Mouse (Mus musculus) heart, adult 2 months (tissue): ENCODE measurements around the gene Adgrb3.

Source experiments
- CTCF ChIP-seq: fragments of 200-600 bp; IDR thresholded peaks from 2 replicates; pipeline ENCODE4 v1.8.1; 2022; ENCODE audit warnings: antibody characterized with exemption, mild to moderate bottlenecking, moderate library complexity
- EP300 ChIP-seq: fragments of 200-500 bp; IDR thresholded peaks from 2 replicates; pipeline ENCODE4 v1.6.1; 2011; ENCODE audit warnings: low read depth, low read length, control low read depth; ENCODE audit not compliant: insufficient read depth
- POLR2A ChIP-seq: fragments of 200-500 bp; IDR thresholded peaks from 2 replicates; pipeline ENCODE4 v1.6.1; 2011; ENCODE audit warnings: mild to moderate bottlenecking, low read depth, low read length, control low read depth; ENCODE audit not compliant: insufficient read depth

GRCm38 (mm10) chr1:25185909-25186308 lies 643.6 kb downstream of the Adgrb3 start:
- no peak for TF ChIP-seq CTCF
- no peak for TF ChIP-seq EP300
- TF ChIP-seq POLR2A: no peak
